Mouse (Mus musculus) CH12.LX (cell line): ENCODE data around the gene Cep57l1.

Source experiments
- CTCF ChIP-seq, 2 experiments: IDR thresholded peaks in 1 of 2; conservative IDR thresholded peaks in 1 of 2; 2 replicates each; pipeline ENCODE4 v1.5.1; 2011 to 2012; ENCODE audit warnings: low read depth in 2 of 2, low read length in 2 of 2, improper control_type of control experiment in 1 of 2, inconsistent platforms in 1 of 2, mild to moderate bottlenecking in 1 of 2, moderate library complexity in 1 of 2
- ETS1 ChIP-seq: conservative IDR thresholded peaks from 2 replicates; pipeline ENCODE4 v1.6.1; 2012; ENCODE audit warnings: low read depth, mild to moderate bottlenecking, inconsistent platforms, low read length, improper control_type of control experiment, moderate library complexity
- HCFC1 ChIP-seq: IDR thresholded peaks from 2 replicates; pipeline ENCODE4 v1.6.1; 2012; ENCODE audit warnings: low read depth, mild to moderate bottlenecking, inconsistent platforms, low read length, improper control_type of control experiment
- MAZ ChIP-seq: IDR thresholded peaks from 2 replicates; pipeline ENCODE4 v1.6.1; 2012; ENCODE audit warnings: low read depth, mild to moderate bottlenecking, inconsistent platforms, low read length, improper control_type of control experiment, moderate library complexity
- MEF2A ChIP-seq: IDR thresholded peaks from 2 replicates; pipeline ENCODE4 v1.6.1; 2014; ENCODE audit warnings: low read depth, mild to moderate bottlenecking, inconsistent platforms, low read length, improper control_type of control experiment, borderline replicate concordance
- NELFE ChIP-seq: IDR thresholded peaks from 2 replicates; pipeline ENCODE4 v1.6.1; 2011; ENCODE audit warnings: low read depth, low read length, improper control_type of control experiment
- NRF1 ChIP-seq: IDR thresholded peaks from 2 replicates; pipeline ENCODE4 v1.6.1; 2014; ENCODE audit warnings: low read depth, mild to moderate bottlenecking, inconsistent platforms, low read length, improper control_type of control experiment, moderate library complexity
- POLR2A ChIP-seq: IDR thresholded peaks from 2 replicates; pipeline ENCODE4 v1.6.1; 2011; ENCODE audit warnings: low read depth, mild to moderate bottlenecking, improper control_type of control experiment, low read length
- SIN3A ChIP-seq: IDR thresholded peaks from 2 replicates; pipeline ENCODE4 v1.6.1; 2012; ENCODE audit warnings: low read length, improper control_type of control experiment, inconsistent platforms
- ZC3H11A ChIP-seq: IDR thresholded peaks from 2 replicates; pipeline ENCODE4 v1.6.1; 2012; ENCODE audit warnings: low read depth, mild to moderate bottlenecking, inconsistent platforms, low read length, improper control_type of control experiment
- ZMIZ1 ChIP-seq: IDR thresholded peaks from 2 replicates; pipeline ENCODE4 v1.6.1; 2012; ENCODE audit warnings: low read depth, mild to moderate bottlenecking, inconsistent platforms, low read length, improper control_type of control experiment
- ZNF384 ChIP-seq: IDR thresholded peaks from 2 replicates; pipeline ENCODE4 v1.6.1; 2012; ENCODE audit warnings: low read depth, low read length, improper control_type of control experiment, inconsistent platforms

DNA sequence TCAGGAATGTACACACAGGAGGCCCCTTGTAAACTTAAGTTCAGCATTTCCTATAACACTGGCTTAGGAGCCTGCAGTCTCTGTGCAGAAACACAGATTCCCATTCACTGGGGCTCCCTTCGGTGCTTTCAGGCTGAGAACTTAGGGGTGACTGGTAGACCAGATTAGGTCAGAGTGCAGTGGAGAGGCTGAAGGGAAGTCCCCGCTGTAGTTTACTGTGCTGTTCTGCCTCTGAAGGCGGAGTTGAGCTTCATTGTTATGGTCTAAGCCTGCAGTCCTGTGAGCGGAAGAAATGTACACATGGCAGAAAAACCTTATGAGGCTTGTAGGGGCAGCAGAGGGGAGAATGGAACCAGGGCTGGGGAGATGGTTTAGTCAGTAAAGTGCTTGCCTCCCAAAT is 29.2 kb upstream of the Cep57l1 start:
- TF ChIP-seq HCFC1: no peak
- TF ChIP-seq MAZ: no peak
- TF ChIP-seq ETS1: no peak
- no peak for TF ChIP-seq NELFE
- no peak for TF ChIP-seq SIN3A
- no peak for TF ChIP-seq MEF2A
- no peak for TF ChIP-seq CTCF (conservative IDR thresholded peaks at IDR 0.05 in 1 of 2, IDR thresholded peaks at IDR 0.05 in 1 of 2; ENCODE audit: low read depth in 2 of 2, low read length in 2 of 2)
- TF ChIP-seq POLR2A: no peak
- TF ChIP-seq ZMIZ1: no peak
- no peak for TF ChIP-seq NRF1
- no peak for TF ChIP-seq ZNF384
- TF ChIP-seq ZC3H11A: no peak
